Mouse (Mus musculus): ENCODE data around the gene Gpi1. TPM values are rescaled to one million over a fixed set of nuclear protein-coding genes. Genes with fewer than 3 reads are reported as not detected.

Gpi1 gene
- total and polyA plus RNA-seq, 3 experiments = 270 to 1,355 (median 727) TPM

DNA sequence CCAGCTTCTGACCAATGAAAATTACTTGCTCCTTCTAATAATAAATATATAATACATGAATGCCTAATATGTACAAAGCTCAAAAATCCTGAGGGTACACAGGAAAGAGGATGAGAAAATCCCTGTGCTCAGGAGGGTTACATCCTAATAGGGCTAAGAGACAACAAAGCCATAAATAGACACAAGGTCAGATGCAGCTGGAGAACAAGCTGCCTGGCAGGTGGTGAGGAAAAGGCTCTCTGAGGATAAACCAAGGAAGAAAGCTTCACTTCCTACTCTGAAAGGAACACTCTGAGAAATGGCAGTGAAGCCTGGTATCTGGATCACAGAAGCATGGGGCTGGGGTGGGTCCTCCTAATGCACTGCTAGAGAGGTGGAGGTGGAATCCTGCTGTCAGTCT is 36.3 kb upstream of the Gpi1 start:
- no peak for TF ChIP-seq POLR2AphosphoS5 (IDR thresholded peaks at IDR 0.05; ENCODE audit: borderline replicate concordance, low read depth, low read length)
- no peak for TF ChIP-seq MXI1 (IDR thresholded peaks at IDR 0.05; ENCODE audit: low read depth, low read length)
- no peak for TF ChIP-seq NRF1 (IDR thresholded peaks at IDR 0.05; ENCODE audit: insufficient read depth, low read depth, low read length, poor library complexity, severe bottlenecking)
- TF ChIP-seq RAD21 (IDR thresholded peaks at IDR 0.05; ENCODE audit: low read depth, low read length) = no peak
- TF ChIP-seq CTCF (IDR thresholded peaks at IDR 0.05 in 2 of 3, conservative IDR thresholded peaks at IDR 0.05 in 1 of 3; ENCODE audit: control insufficient read depth in 1 of 3, insufficient read depth in 1 of 3, low read depth in 2 of 3, low read length in 3 of 3, poor library complexity in 1 of 3, severe bottlenecking in 1 of 3) = no peak
- TF ChIP-seq MAX (IDR thresholded peaks at IDR 0.05; ENCODE audit: low read length) = no peak
- TF ChIP-seq HCFC1 (IDR thresholded peaks at IDR 0.05; ENCODE audit: low read depth, low read length) = no peak
- no peak for TF ChIP-seq ZC3H11A (IDR thresholded peaks at IDR 0.05; ENCODE audit: low read depth, low read length)
- TF ChIP-seq GATA1 (IDR thresholded peaks at IDR 0.05; ENCODE audit: low read depth, low read length) = no peak
- no peak for TF ChIP-seq ELF1 (IDR thresholded peaks at IDR 0.05; ENCODE audit: low read depth, low read length)
- no peak for TF ChIP-seq TAL1 (IDR thresholded peaks at IDR 0.05; ENCODE audit: low read length)
- TF ChIP-seq MEF2A (IDR thresholded peaks at IDR 0.05; ENCODE audit: extremely low read depth, insufficient replicate concordance, low read depth, low read length, poor library complexity, severe bottlenecking) = no peak
- no peak for TF ChIP-seq UBTF (IDR thresholded peaks at IDR 0.05; ENCODE audit: borderline replicate concordance, insufficient read depth, low read depth, low read length)
- no peak for TF ChIP-seq TCF12 (IDR thresholded peaks at IDR 0.05; ENCODE audit: low read depth, low read length)
- no peak for TF ChIP-seq CHD2 (IDR thresholded peaks at IDR 0.05; ENCODE audit: low read length)
- TF ChIP-seq ZMIZ1 (IDR thresholded peaks at IDR 0.05; ENCODE audit: low read depth, low read length) = no peak
- no peak for TF ChIP-seq NELFE (IDR thresholded peaks at IDR 0.05; ENCODE audit: low read depth, low read length)
- TF ChIP-seq TBP (IDR thresholded peaks at IDR 0.05; ENCODE audit: low read depth, low read length) = no peak
- TF ChIP-seq MYC (IDR thresholded peaks at IDR 0.05; ENCODE audit: low read depth, low read length) = no peak
- no peaks in the 10 kb centered on the region for H3K79me2 ChIP-seq (ENCODE audit: control insufficient read depth, insufficient read depth, low read length, poor library complexity)
- no peaks in the 10 kb centered on the region for H3K9me3 ChIP-seq (replicated peaks; ENCODE audit: insufficient read depth, low read length)
- H3K36me3 ChIP-seq (ENCODE audit: control insufficient read depth in 1 of 2, insufficient read depth in 2 of 2, low read length in 2 of 2) = peaks cover 0 to 2% of the 10 kb centered on the region in 2 experiments; a peak in 2 of 4 replicates
- H3K4me3 ChIP-seq (ENCODE audit: control insufficient read depth in 1 of 2, insufficient read depth in 1 of 2, low read depth in 2 of 2, low read length in 2 of 2) = no peak overlapping the region
- DNase-seq (ENCODE audit: low read depth, low spot score) = no peak
- no peaks in the 10 kb centered on the region for H3K27me3 ChIP-seq (ENCODE audit: control insufficient read depth in 1 of 2, insufficient read depth in 2 of 2, low read length in 2 of 2)
- no peak overlapping the region for H3K27ac ChIP-seq (ENCODE audit: control insufficient read depth, low read depth, low read length)
- H3K4me1 ChIP-seq (ENCODE audit: control insufficient read depth in 1 of 2, insufficient read depth in 2 of 2, low read length in 2 of 2) = peaks cover 0 to 2% of the 10 kb centered on the region in 2 experiments; a peak in 2 of 4 replicates
- no peak overlapping the region for H3K9ac ChIP-seq (ENCODE audit: control insufficient read depth, low read depth, low read length, poor library complexity, severe bottlenecking)

DNA sequence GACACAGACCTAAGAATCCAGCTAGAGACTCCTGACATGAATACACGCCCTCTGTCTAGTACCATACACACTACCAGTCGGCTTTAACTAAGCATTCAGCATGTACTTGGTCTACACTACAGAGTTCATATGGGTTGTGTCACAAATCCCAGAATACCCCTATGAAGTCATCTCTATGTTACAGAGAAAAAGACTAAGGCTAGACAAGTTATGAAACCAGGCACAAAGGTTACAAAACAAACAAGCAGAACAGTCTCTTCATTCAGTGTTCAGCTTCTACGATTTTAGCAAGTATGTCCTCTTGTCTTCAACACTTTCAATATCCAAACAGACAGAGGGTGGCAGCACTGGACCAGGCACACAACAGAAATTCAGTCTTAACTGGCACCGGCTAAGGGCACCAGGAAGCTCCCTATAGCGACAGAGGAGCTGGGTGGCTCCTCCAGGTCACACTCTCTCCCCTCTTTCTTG is 35.8 kb upstream of the Gpi1 start:
- Histone ChIP-seq H3K9me3 (replicated peaks; ENCODE audit: insufficient read depth, low read length) (no peaks in the 10 kb centered on the region), H3K4me1 (ENCODE audit: control insufficient read depth in 1 of 2, insufficient read depth in 2 of 2, low read length in 2 of 2) (peaks cover 0 to 2% of the 10 kb centered on the region in 2 experiments; a peak in 2 of 4 replicates), H3K27me3 (ENCODE audit: control insufficient read depth in 1 of 2, insufficient read depth in 2 of 2, low read length in 2 of 2) (no peaks in the 10 kb centered on the region), H3K27ac (ENCODE audit: control insufficient read depth, low read depth, low read length) (no peak overlapping the region), H3K36me3 (ENCODE audit: control insufficient read depth in 1 of 2, insufficient read depth in 2 of 2, low read length in 2 of 2) (peaks cover 0 to 2% of the 10 kb centered on the region in 2 experiments; a peak in 2 of 4 replicates), H3K79me2 (ENCODE audit: control insufficient read depth, insufficient read depth, low read length, poor library complexity) (no peaks in the 10 kb centered on the region), H3K4me3 (ENCODE audit: control insufficient read depth in 1 of 2, insufficient read depth in 1 of 2, low read depth in 2 of 2, low read length in 2 of 2) (no peak overlapping the region), H3K9ac (ENCODE audit: control insufficient read depth, low read depth, low read length, poor library complexity, severe bottlenecking) (no peak overlapping the region)
- DNase-seq (ENCODE audit: low read depth, low spot score) = peak; percentile 49
- TF ChIP-seq ZC3H11A (IDR thresholded peaks at IDR 0.05; ENCODE audit: low read depth, low read length) (0 out of 2 replicates have a peak, but pooled peaks have one; percentile 2), MAFK (IDR thresholded peaks at IDR 0.05; ENCODE audit: borderline replicate concordance, low read depth, low read length) (no peak), GATA1 (IDR thresholded peaks at IDR 0.05; ENCODE audit: low read depth, low read length) (no peak), BHLHE40 (IDR thresholded peaks at IDR 0.05; ENCODE audit: borderline replicate concordance, low read depth, low read length) (no peak), USF2 (IDR thresholded peaks at IDR 0.05; ENCODE audit: borderline replicate concordance in 1 of 2, insufficient read depth in 1 of 2, low read depth in 1 of 2, low read length in 2 of 2) (no peak), RCOR1 (IDR thresholded peaks at IDR 0.05; ENCODE audit: low read depth, low read length) (no peak), CHD2 (IDR thresholded peaks at IDR 0.05; ENCODE audit: low read length) (no peak), RAD21 (IDR thresholded peaks at IDR 0.05; ENCODE audit: low read depth, low read length) (peak; percentile 51), ETS1 (IDR thresholded peaks at IDR 0.05; ENCODE audit: low read depth, low read length) (no peak), SIN3A (IDR thresholded peaks at IDR 0.05; ENCODE audit: low read length) (no peak), ZMIZ1 (IDR thresholded peaks at IDR 0.05; ENCODE audit: low read depth, low read length) (no peak), MAX (IDR thresholded peaks at IDR 0.05; ENCODE audit: low read length) (no peak), MEF2A (IDR thresholded peaks at IDR 0.05; ENCODE audit: extremely low read depth, insufficient replicate concordance, low read depth, low read length, poor library complexity, severe bottlenecking) (no peak), MYC (IDR thresholded peaks at IDR 0.05; ENCODE audit: low read depth, low read length) (no peak), CTCF (IDR thresholded peaks at IDR 0.05 in 2 of 3, conservative IDR thresholded peaks at IDR 0.05 in 1 of 3; ENCODE audit: control insufficient read depth in 1 of 3, insufficient read depth in 1 of 3, low read depth in 2 of 3, low read length in 3 of 3, poor library complexity in 1 of 3, severe bottlenecking in 1 of 3) (peak in 2 of 3 experiments; percentile 28 to 59; a peak in 5 of 6 replicates), SMC3 (IDR thresholded peaks at IDR 0.05; ENCODE audit: low read depth, low read length) (peak; percentile 52), JUND (IDR thresholded peaks at IDR 0.05; ENCODE audit: low read depth, low read length) (no peak), TAL1 (IDR thresholded peaks at IDR 0.05; ENCODE audit: low read length) (no peak), POLR2AphosphoS2 (IDR thresholded peaks at IDR 0.05; ENCODE audit: low read length) (no peak), NRF1 (IDR thresholded peaks at IDR 0.05; ENCODE audit: insufficient read depth, low read depth, low read length, poor library complexity, severe bottlenecking) (no peak), TCF12 (IDR thresholded peaks at IDR 0.05; ENCODE audit: low read depth, low read length) (no peak)

Measured in MEL (cell line).